Mouse (Mus musculus) lung, postnatal 36 days (tissue): ENCODE measurements around the gene Zdhhc19.

Experiments
- DNase-seq: peaks from one replicate; pipeline ENCODE4 v3.0.0; 2022; ENCODE audit warnings: mixed read lengths

The Zdhhc19 gene

GRCm38 (mm10) chr16:32610460-32611255 is 114.6 kb downstream of the Zdhhc19 start:
- no peak for DNase-seq
